Mouse (Mus musculus): Measurements from ENCODE around the gene Mdga2. TPM values are rescaled to one million over a fixed set of nuclear protein-coding genes. Genes with fewer than 3 reads are reported as not detected.

Mdga2 gene
- total and polyA plus RNA-seq, 3 experiments: 2.1 TPM; not detected in 2

GRCm38 (mm10) chr12:67090420-67090965 is 131.9 kb downstream of the Mdga2 start:
- Histone ChIP-seq H3K27ac (ENCODE audit: control insufficient read depth, low read depth, low read length) (no peak overlapping the region), H3K4me1 (ENCODE audit: control insufficient read depth in 1 of 2, insufficient read depth in 2 of 2, low read length in 2 of 2) (peaks cover 0 to 4% of the 10 kb centered on the region in 2 experiments; a peak in 2 of 4 replicates), H3K36me3 (ENCODE audit: control insufficient read depth in 1 of 2, insufficient read depth in 2 of 2, low read length in 2 of 2) (peaks cover 0 to 11% of the 10 kb centered on the region in 2 experiments; a peak in 2 of 4 replicates), H3K9me3 (replicated peaks; ENCODE audit: insufficient read depth, low read length) (no peaks in the 10 kb centered on the region), H3K9ac (ENCODE audit: control insufficient read depth, low read depth, low read length, poor library complexity, severe bottlenecking) (no peak overlapping the region), H3K4me3 (ENCODE audit: control insufficient read depth in 1 of 2, insufficient read depth in 1 of 2, low read depth in 2 of 2, low read length in 2 of 2) (no peak overlapping the region), H3K79me2 (ENCODE audit: control insufficient read depth, insufficient read depth, low read length, poor library complexity) (no peaks in the 10 kb centered on the region), H3K27me3 (ENCODE audit: control insufficient read depth in 1 of 2, insufficient read depth in 2 of 2, low read length in 2 of 2) (no peaks in the 10 kb centered on the region)
- TF ChIP-seq TCF12 (IDR thresholded peaks at IDR 0.05; ENCODE audit: low read depth, low read length) (no peak), MAX (IDR thresholded peaks at IDR 0.05; ENCODE audit: low read length) (no peak), GABPA (IDR thresholded peaks at IDR 0.05; ENCODE audit: low read depth, low read length) (no peak), HCFC1 (IDR thresholded peaks at IDR 0.05; ENCODE audit: low read depth, low read length) (no peak), POLR2AphosphoS5 (IDR thresholded peaks at IDR 0.05; ENCODE audit: borderline replicate concordance, low read depth, low read length) (no peak), USF1 (IDR thresholded peaks at IDR 0.05; ENCODE audit: low read depth, low read length) (no peak), MXI1 (IDR thresholded peaks at IDR 0.05; ENCODE audit: low read depth, low read length) (no peak), TBP (IDR thresholded peaks at IDR 0.05; ENCODE audit: low read depth, low read length) (no peak), ZMIZ1 (IDR thresholded peaks at IDR 0.05; ENCODE audit: low read depth, low read length) (no peak)
- DNase-seq (ENCODE audit: low read depth, low spot score): no peak

- H3K27me3 ChIP-seq (ENCODE audit: control insufficient read depth in 1 of 2, insufficient read depth in 2 of 2, low read length in 2 of 2): no peaks in the 10 kb centered on the region
- DNase-seq (ENCODE audit: low read depth, low spot score): peak; percentile 81
- no peak overlapping the region for H3K9ac ChIP-seq (ENCODE audit: control insufficient read depth, low read depth, low read length, poor library complexity, severe bottlenecking)
- H3K36me3 ChIP-seq (ENCODE audit: control insufficient read depth in 1 of 2, insufficient read depth in 2 of 2, low read length in 2 of 2): no peaks in the 10 kb centered on the region
- H3K79me2 ChIP-seq (ENCODE audit: control insufficient read depth, insufficient read depth, low read length, poor library complexity): no peaks in the 10 kb centered on the region
- TF ChIP-seq ZMIZ1 (IDR thresholded peaks at IDR 0.05; ENCODE audit: low read depth, low read length) (no peak), TCF12 (IDR thresholded peaks at IDR 0.05; ENCODE audit: low read depth, low read length) (no peak), TAL1 (IDR thresholded peaks at IDR 0.05; ENCODE audit: low read length) (no peak), RCOR1 (IDR thresholded peaks at IDR 0.05; ENCODE audit: low read depth, low read length) (no peak), ZKSCAN1 (IDR thresholded peaks at IDR 0.05; ENCODE audit: low read depth, low read length) (no peak), CHD2 (IDR thresholded peaks at IDR 0.05; ENCODE audit: low read length) (no peak), NELFE (IDR thresholded peaks at IDR 0.05; ENCODE audit: low read depth, low read length) (no peak), GABPA (IDR thresholded peaks at IDR 0.05; ENCODE audit: low read depth, low read length) (no peak), CHD1 (IDR thresholded peaks at IDR 0.05; ENCODE audit: low read depth, low read length) (no peak), ZNF384 (IDR thresholded peaks at IDR 0.05; ENCODE audit: low read depth, low read length) (no peak), SMC3 (IDR thresholded peaks at IDR 0.05; ENCODE audit: low read depth, low read length) (no peak; the same call in 1 of the 2 replicates), GATA1 (IDR thresholded peaks at IDR 0.05; ENCODE audit: low read depth, low read length) (no peak), SIN3A (IDR thresholded peaks at IDR 0.05; ENCODE audit: low read length) (no peak), POLR2A (IDR thresholded peaks at IDR 0.05; ENCODE audit: control insufficient read depth in 1 of 2, insufficient read depth in 1 of 2, low read depth in 1 of 2, low read length in 2 of 2, poor library complexity in 1 of 2) (no peak), EP300 (IDR thresholded peaks at IDR 0.05; ENCODE audit: low read depth in 1 of 2, low read length in 2 of 2) (no peak), ELF1 (IDR thresholded peaks at IDR 0.05; ENCODE audit: low read depth, low read length) (no peak), MAX (IDR thresholded peaks at IDR 0.05; ENCODE audit: low read length) (no peak), RAD21 (IDR thresholded peaks at IDR 0.05; ENCODE audit: low read depth, low read length) (no peak)
- H3K9me3 ChIP-seq (replicated peaks; ENCODE audit: insufficient read depth, low read length): peaks cover 4% of the 10 kb centered on the region
- no peak overlapping the region for H3K4me3 ChIP-seq (ENCODE audit: control insufficient read depth in 1 of 2, insufficient read depth in 1 of 2, low read depth in 2 of 2, low read length in 2 of 2)
- no peak overlapping the region for H3K27ac ChIP-seq (ENCODE audit: control insufficient read depth, low read depth, low read length)
- H3K4me1 ChIP-seq (ENCODE audit: control insufficient read depth in 1 of 2, insufficient read depth in 2 of 2, low read length in 2 of 2): no peaks in the 10 kb centered on the region
Measured at GRCm38 (mm10) chr12:67059136-67060014, 163.0 kb downstream of the Mdga2 start.
